Mouse (Mus musculus) B cell, adult 62 days (primary cell): ENCODE data around the gene 3425401B19Rik. TPM values are rescaled to one million over a fixed set of nuclear protein-coding genes. Genes with fewer than 3 reads are reported as not detected.

Experiments used
- total RNA-seq: library from RNA; stranded (reverse); gene quantifications from 4 replicates; pipeline ENCODE4 v1.2.4, GENCODE M21; 2023

Gene 3425401B19Rik
- total RNA-seq = 0.36 to 0.60 TPM (median 0.55 TPM) in 4 replicates

DNA sequence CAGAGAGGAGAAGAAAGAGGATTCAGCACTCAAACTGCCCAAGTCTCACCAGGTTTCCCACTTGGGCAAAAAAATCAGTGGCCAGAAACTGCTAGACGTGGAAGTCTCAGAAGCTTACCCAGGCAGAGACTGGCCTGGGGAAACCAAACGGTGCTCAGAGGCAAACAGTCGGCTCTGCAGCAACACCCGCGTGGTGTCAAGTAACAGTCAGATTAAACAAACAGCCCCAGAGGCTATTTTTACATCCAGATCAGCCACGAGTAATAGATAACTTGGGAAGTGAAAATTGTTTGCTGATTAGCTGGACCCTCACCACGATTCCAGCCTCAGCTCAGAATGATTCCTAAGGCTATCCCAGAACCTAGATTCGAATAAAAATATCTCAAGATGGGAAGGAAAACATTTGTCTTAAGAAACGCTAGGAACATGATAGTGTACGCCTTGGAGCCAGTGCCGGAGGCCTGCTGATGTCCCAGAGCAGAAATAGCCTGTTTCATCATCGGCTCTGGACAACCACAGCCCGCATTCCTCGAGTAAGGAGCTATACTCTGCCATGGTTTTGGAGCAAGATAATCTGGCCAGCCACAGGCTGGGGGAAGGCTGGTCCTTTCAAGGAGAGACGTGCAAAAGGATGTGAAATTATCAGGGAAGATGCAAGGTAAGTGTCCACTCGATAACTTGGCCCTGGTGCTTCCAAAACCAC is at the start of gene 3425401B19Rik:
Gene 3425401B19Rik (minus strand): TSS at position 170 of the 703 bp plus-strand sequence.

Other genes with a start within 250 kb of the 3425401B19Rik start
- gene Slc18a3, start 220.4 kb downstream of the 3425401B19Rik start, total RNA-seq = not detected in 4 replicates
- gene Chat, start 219.3 kb downstream of the 3425401B19Rik start, total RNA-seq = not detected in 4 replicates
- 57.5 to 68.1 TPM (median 60.7 TPM) in 4 replicates for gene Ercc6, start 171.8 kb downstream of the 3425401B19Rik start, total RNA-seq
- not detected in 4 replicates for gene Prrxl1, start 85.9 kb downstream of the 3425401B19Rik start, total RNA-seq
- 1.9 TPM in 1 of 4 replicates, not detected in the others for gene Tmem273, start 100.7 kb upstream of the 3425401B19Rik start, total RNA-seq
- gene Fam170b, start 148.7 kb upstream of the 3425401B19Rik start, total RNA-seq = not detected in 4 replicates
- 0.49 TPM in 1 of 4 replicates, not detected in the others for gene Vstm4, start 171.5 kb upstream of the 3425401B19Rik start, total RNA-seq